Mouse (Mus musculus) intestine, postnatal 0 days (tissue): ENCODE data around the gene Serhl. TPM values are rescaled to one million over a fixed set of nuclear protein-coding genes. Genes with fewer than 3 reads are reported as not detected.

Source experiments
- ATAC-seq: fragments of 200-750 bp; cut with Nextera tagmentation; 2 replicates; pipeline ENCODE4 v1.8.0; 2017; ENCODE audit warnings: mild to moderate bottlenecking, moderate TSS enrichment, moderate library complexity
- H3K27ac ChIP-seq: fragments of 300-500 bp; sonication (generic); 2 replicates; pipeline ENCODE4 v1.5.1; 2014; ENCODE audit warnings: mild to moderate bottlenecking, low read depth, low read length, moderate library complexity
- H3K27me3 ChIP-seq: fragments of 300-500 bp; sonication (generic); replicated peaks from 2 replicates; pipeline ENCODE4 v1.6.1; 2014; ENCODE audit warnings: low read length, mixed read lengths; ENCODE audit not compliant: control insufficient read depth, insufficient read depth
- H3K36me3 ChIP-seq: fragments of 300-500 bp; sonication (generic); 2 replicates; pipeline ENCODE4 v1.6.1; 2014; ENCODE audit warnings: mild to moderate bottlenecking, moderate library complexity; ENCODE audit not compliant: control insufficient read depth, insufficient read depth
- H3K4me1 ChIP-seq: fragments of 300-500 bp; sonication (generic); replicated peaks from 2 replicates; pipeline ENCODE4 v1.6.1; 2014; ENCODE audit warnings: antibody characterized with exemption, low read length, mixed read lengths; ENCODE audit not compliant: control insufficient read depth, insufficient read depth
- H3K4me2 ChIP-seq: fragments of 300-500 bp; sonication (generic); replicated peaks from 2 replicates; pipeline ENCODE4 v1.6.1; 2014; ENCODE audit warnings: low read depth, mild to moderate bottlenecking, moderate library complexity
- H3K4me3 ChIP-seq: fragments of 300-500 bp; sonication (generic); 2 replicates; pipeline ENCODE4 v1.5.1; 2014; ENCODE audit warnings: low read depth, low read length
- H3K9ac ChIP-seq: fragments of 300-500 bp; sonication (generic); 2 replicates; pipeline ENCODE4 v1.6.1; 2014; ENCODE audit warnings: mild to moderate bottlenecking, low read depth, low read length
- H3K9me3 ChIP-seq: fragments of 300-500 bp; sonication (generic); 2 replicates; pipeline ENCODE4 v1.6.1; 2016; ENCODE audit warnings: mixed run types; ENCODE audit not compliant: control insufficient read depth
- CTCF ChIP-seq: sonication (generic); IDR thresholded peaks from 2 replicates; pipeline ENCODE4 v1.5.1; 2016; ENCODE audit warnings: low read depth, mild to moderate bottlenecking, control low read depth, antibody characterized with exemption, moderate library complexity
- WGBS: fragments of 180-500 bp; shearing (Covaris S2); extraction: QIAGEN DNeasy Blood & Tissue Kit; methylation state at CpG from one replicate; pipeline ENCODE4 v1.1.7; 2014; 5-methylcytosine and 5-hydroxymethylcytosine counted together
- polyA plus RNA-seq: library from polyadenylated mRNA; unstranded; fragments of >200 nt; fragmentation: Nextera tagmentation; extraction: Ambion mirVana; gene quantifications from 2 replicates; pipeline ENCODE4 v1.2.1, GENCODE M21; 2015

Gene Serhl
- polyA plus RNA-seq, 1 experiment from 2014 or later = 58.5 TPM

- H3K4me3 ChIP-seq = no peak overlapping the region
- H3K4me2 ChIP-seq = no peak overlapping the region
- no peak for TF ChIP-seq CTCF
- no peaks in the 10 kb centered on the region for H3K27me3 ChIP-seq
- no peak overlapping the region for H3K9ac ChIP-seq
- H3K36me3 ChIP-seq = peaks cover 52% of the 10 kb centered on the region
- ATAC-seq = no peak
- WGBS = 98% methylated on average over 4 of the region's 4 CpGs
- H3K9me3 ChIP-seq = no peaks in the 10 kb centered on the region
- H3K4me1 ChIP-seq = 0 out of 2 replicates have a peak, but pooled peaks cover 8% of the 10 kb centered on the region
- H3K27ac ChIP-seq = no peak overlapping the region
These were observed 72.7 kb downstream of the Serhl start for GRCm38 (mm10) chr15:83162001-83162400.

GRCm38 (mm10) chr15:83162818-83163485 lies 73.6 kb downstream of the Serhl start:
- Histone ChIP-seq H3K4me3 (no peak overlapping the region), H3K27me3 (no peaks in the 10 kb centered on the region), H3K4me1 (0 out of 2 replicates have a peak, but pooled peaks cover 8% of the 10 kb centered on the region), H3K9me3 (no peaks in the 10 kb centered on the region), H3K27ac (no peak overlapping the region), H3K4me2 (no peak overlapping the region), H3K36me3 (peaks cover 44% of the 10 kb centered on the region), H3K9ac (no peak overlapping the region)
- no peak for TF ChIP-seq CTCF
- peak; percentile 26; the same call in 1 of the 2 replicates for ATAC-seq
- 85% methylated on average over 11 of the region's 11 CpGs for WGBS

DNA sequence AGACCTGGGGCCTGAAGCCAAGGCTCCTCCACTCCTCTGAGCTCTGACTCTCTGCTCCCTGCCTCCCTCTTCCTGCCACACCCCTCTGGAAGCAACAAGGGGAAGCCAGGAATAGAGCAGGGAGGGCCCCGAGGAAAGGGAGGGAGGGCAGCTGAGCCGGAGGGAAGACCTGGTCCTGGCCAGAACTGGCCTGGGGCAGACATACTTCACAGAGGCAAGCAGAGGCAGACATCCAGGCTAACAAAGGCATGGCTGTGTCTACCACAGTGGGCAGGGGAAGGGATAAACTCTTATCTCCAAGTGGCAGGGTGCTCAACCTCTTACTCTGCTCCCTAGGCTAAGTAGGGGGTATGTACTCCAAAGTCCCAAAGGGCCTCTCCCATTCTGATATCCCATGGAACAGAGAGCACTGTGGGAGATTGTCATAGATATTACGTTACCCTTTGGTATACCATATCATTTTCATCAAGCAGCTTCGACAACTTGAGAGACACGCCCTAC lies 75.7 kb downstream of the Serhl start:
- no peak overlapping the region for H3K9ac ChIP-seq
- H3K9me3 ChIP-seq = no peaks in the 10 kb centered on the region
- H3K27ac ChIP-seq = 0 out of 2 replicates have a peak overlapping the region, but pooled peaks have one; percentile 9
- 0 out of 2 replicates have a peak, but pooled peaks cover 12% of the 10 kb centered on the region for H3K4me1 ChIP-seq
- peaks cover 23% of the 10 kb centered on the region for H3K36me3 ChIP-seq
- 39% methylated on average over 5 of the region's 5 CpGs for WGBS
- H3K4me3 ChIP-seq = no peak overlapping the region
- no peak for TF ChIP-seq CTCF
- no peaks in the 10 kb centered on the region for H3K27me3 ChIP-seq
- 0 out of 2 replicates have a peak overlapping the region, but pooled peaks have one; percentile 32 for H3K4me2 ChIP-seq
- ATAC-seq = peak; percentile 47; the same call in 1 of the 2 replicates

- Histone ChIP-seq H3K4me3 (no peak overlapping the region), H3K9ac (no peak overlapping the region), H3K4me2 (no peak overlapping the region), H3K27me3 (no peaks in the 10 kb centered on the region), H3K27ac (no peak overlapping the region), H3K9me3 (no peaks in the 10 kb centered on the region), H3K36me3 (peaks cover 19% of the 10 kb centered on the region), H3K4me1 (peaks cover 17% of the 10 kb centered on the region; the same call in 1 of the 2 replicates)
- WGBS = 84% methylated on average over 13 of the region's 13 CpGs
- no peak for TF ChIP-seq CTCF
- ATAC-seq = no peak
These were observed 76.4 kb downstream of the Serhl start for GRCm38 (mm10) chr15:83165526-83166315.

Other genes starting within 250 kb of the Serhl start
- 3.9 and 4.1 TPM in 2 replicates for gene Tcf20, start 101.6 kb upstream of the Serhl start, polyA plus RNA-seq
- gene Nfam1, start 56.2 kb upstream of the Serhl start, polyA plus RNA-seq = 1.1 and 1.2 TPM in 2 replicates
- gene Rrp7a, start 33.3 kb downstream of the Serhl start, polyA plus RNA-seq = 32.1 and 32.7 TPM in 2 replicates
- gene Poldip3, start 59.9 kb downstream of the Serhl start, polyA plus RNA-seq = 49.8 and 51.6 TPM in 2 replicates
- 117 and 126 TPM in 2 replicates for gene Cyb5r3, start 83.1 kb downstream of the Serhl start, polyA plus RNA-seq
- 8.1 and 8.6 TPM in 2 replicates for gene A4galt, start 162.3 kb downstream of the Serhl start, polyA plus RNA-seq